Mouse (Mus musculus): ENCODE data around the gene Faxc. TPM values are rescaled to one million over a fixed set of nuclear protein-coding genes. Genes with fewer than 3 reads are reported as not detected.

Gene Faxc
- total RNA-seq, 2 experiments from 2014 or later = 51.1 to 53.7 TPM

GRCm38 (mm10) chr4:22029951-22030350 is 98.8 kb downstream of the Faxc start:
- no peak for DNase-seq

Other genes with a start within 250 kb of the Faxc start
- not detected for gene Prdm13, start 245.4 kb upstream of the Faxc start, total RNA-seq (2021)
- 10 to 100 TPM; 39.3 to 42.2 TPM for gene Ccnc, start 203.6 kb upstream of the Faxc start, total RNA-seq (2021)
- 10 to 100 TPM; 51.2 to 58.8 TPM for gene Usp45, start 164.2 kb upstream of the Faxc start, total RNA-seq (2021)
- gene Tstd3, start 164.1 kb upstream of the Faxc start, total RNA-seq (2021) = 10 to 100 TPM; 25.4 to 26.7 TPM
- gene Pnisr, start 83.7 kb upstream of the Faxc start, total RNA-seq (2021) = 100 to 1,000 TPM; 195 to 242 TPM
- gene Coq3, start 51.7 kb upstream of the Faxc start, total RNA-seq (2021) = 10 to 100 TPM in 1 of 2 experiments, 1 to 10 TPM in 1; 10.0 to 12.7 TPM